Mouse (Mus musculus) fat pad, adult 2 months (tissue): ENCODE data around the gene Tmcc3.
A peak's percentile ranks its signal among the peaks of the same experiment; 100 is the strongest.

Experiments
- DNase-seq: peaks from one replicate; pipeline ENCODE4 v3.0.0-alpha.2; 2011; ENCODE audit warnings: low read depth, low spot score; ENCODE audit errors: extremely low read depth

Tmcc3 gene

DNA sequence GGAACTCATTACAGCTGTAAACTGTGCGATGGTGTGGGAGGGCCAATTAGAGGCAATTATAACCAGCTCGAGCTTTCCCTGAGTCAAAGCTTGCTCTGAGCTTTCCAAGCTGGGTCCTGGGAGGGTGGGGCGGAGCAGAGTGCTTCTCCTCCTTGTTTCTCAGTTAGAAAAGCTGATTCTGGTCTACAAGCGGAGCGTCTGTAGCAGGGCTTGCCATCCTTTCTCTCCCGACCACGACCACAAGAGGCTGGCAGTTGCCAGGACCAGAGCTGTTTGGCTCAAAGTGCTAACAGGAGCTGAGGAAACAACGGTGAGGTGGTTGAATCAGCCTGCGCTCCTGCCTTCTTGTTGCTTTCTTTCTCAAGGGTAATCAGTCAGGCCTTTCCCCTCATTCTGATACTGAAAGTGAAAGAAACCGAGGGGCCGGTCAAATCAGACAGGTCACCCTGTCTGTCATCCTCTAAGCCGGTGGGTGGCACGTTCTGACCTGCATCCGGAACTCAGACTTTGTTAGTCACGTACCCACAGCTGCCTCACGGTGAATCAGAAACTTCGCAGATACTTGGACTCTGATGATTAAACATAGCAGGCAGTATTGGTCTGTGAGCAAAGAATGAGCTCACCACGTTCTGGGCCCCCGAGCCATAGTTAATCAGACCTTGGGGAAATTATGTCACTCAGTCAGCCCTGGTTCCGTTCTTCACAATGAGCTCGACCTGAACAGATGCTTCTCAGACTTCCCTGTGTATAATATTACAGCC, 233.7 kb downstream of the Tmcc3 start:
- DNase-seq: no peak

DNA sequence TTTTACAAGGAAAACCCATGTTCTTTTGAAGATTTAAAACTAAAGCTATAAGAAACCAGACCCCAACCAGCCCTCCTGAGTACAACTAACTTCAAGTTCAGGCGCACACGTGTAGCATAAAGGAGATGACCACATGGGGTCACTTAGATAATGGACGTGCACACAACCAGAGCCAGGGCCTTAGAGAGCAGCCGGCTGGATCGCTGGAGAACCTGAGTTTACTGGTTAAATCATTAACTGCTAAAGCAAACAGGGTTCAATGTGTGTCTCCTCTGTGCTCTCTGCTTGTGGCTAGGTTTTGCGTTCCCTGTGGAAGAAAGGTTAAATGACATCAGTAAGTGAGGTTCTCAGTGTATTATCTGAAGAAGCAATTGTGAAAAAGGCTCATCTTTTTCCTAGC, 234.9 kb downstream of the Tmcc3 start:
- DNase-seq: no peak

DNA sequence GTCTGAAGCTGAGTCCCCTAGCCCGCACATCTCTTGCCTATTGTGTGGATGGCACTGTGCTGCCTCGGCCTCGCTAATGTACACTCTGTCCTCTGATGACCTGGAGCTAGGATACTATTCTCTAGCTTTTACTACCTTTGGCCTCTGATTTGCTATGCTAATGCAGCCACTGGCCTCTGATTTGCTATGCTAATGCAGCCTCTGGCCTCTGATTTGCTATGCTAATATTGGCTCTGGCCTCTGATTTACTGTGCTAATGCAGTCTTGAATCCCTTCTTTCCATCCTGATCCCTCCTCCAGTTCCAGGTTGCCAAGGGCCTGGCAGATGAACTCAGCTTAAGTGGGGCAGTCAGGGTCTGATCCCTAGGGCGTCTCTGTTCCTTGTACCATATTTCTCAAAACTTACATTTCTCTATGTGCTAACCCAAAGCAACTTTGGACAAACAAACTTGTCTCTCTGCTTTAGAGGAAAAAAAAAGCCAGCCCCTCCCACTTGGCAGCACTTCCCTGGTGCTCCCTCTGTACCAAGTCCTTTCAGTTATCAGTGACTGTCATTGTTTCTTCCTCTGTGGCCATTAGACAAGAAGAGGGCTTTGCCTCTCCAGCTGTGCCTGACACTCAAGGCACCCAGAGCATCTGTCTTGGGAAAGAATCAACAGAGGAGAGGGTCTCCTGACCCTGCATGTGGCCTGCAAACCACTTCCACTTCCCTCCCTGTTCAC, 237.9 kb downstream of the Tmcc3 start:
- no peak for DNase-seq

DNA sequence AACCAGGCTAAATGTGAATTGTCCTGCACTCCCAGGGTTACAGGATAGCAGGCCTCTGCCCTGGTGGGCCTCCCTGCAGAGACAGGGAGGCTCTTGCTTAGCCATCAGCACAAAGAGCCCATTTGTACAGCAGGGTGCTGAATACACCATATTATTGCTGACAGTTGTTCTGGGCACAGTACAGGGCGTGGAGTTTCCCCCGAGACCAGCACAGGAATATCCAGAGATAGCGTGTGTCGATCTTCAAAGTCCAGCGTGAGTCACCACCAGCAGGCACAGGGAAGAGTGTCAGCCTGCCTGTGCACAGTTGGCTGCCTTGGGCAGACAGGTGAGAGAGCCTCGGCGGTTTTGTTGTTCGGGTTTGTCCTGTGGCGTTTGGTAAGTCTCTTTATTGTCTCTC, 238.9 kb downstream of the Tmcc3 start:
- DNase-seq: no peak

DNA sequence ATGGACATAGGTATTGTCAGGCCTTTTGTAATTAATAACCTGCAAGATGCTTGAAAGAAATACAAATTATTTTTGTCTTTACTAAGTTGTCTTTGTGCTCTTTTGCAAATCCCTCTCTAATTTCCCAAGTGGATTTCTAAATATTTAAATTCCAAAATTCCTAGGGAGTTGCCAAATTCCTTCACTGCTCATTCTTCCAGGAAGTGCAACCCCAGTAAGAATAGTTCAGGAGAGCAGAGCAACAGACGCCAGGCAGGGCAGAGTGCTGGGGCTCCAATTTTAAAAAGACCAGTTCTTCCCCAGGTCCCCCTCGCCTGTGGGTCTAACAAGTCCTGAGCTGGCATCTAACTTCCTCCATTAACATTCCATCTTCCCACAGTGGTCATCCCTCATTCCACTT, 239.3 kb downstream of the Tmcc3 start:
- DNase-seq: no peak

DNA sequence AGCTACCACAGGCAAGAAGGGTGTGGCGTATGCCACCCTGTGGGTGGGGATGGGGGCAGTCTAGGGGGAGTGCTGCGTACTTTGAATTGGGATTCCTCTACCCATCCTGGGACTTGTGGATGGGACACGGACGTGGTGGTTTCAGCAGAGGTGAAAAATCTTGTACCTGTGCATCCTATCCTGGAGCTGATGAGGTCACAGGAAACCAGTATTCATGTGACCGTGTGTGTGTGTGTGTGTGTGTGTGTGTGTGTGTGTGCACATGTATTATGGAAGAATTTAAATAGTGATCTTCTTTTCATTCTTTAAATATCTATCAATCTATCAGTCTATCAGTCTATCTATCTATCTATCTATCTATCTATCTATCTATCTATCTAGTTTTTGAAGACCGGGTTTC, 239.8 kb downstream of the Tmcc3 start:
- no peak for DNase-seq

DNA sequence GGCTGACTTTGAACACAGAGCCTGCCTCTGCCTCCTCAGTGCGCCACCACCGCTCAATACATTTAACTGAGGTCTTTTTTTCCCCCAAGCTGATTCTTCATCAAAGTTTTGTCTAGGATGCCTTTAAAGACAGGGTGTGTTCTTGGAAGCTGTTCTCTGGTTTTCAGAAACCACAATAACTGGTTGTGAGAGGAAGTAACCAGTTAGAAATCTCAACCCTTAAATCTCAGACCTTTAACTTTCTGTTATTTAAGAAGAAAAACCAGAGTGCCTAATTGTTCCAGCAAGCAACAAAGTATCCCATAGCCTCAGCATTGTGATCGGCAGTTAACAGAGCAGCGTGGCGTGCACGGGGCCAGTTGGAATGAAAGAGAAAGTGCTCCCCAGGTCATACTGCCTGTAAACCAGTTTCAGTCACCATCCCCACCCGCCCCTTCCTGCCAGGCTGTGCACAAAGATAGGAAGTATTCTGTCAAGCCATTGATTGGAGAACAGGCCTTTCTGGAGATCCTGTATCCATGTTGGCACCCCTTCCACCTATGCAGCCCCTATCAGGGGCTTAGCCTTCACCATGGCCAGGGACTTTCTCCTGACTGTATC, 240.3 kb downstream of the Tmcc3 start:
- no peak for DNase-seq

DNA sequence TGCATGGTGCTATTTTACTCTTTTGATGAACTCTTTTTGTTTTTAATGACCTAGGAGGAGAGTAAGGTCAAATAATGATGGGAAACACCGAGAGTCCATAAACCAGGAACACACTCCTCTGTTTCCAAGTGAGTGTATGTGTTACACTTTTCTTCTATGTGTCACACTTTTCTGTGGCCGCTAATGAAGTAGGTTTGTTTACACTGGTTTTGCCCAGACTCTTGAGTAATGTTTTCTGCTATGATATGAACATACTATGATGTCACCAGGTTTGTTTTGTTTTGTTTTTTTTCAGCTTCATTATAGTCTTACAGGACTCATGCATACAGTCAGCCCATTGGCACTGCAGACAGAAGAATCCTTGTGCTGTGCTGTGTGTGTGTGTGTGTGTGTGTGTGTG, 243.6 kb downstream of the Tmcc3 start:
- no peak for DNase-seq

DNA sequence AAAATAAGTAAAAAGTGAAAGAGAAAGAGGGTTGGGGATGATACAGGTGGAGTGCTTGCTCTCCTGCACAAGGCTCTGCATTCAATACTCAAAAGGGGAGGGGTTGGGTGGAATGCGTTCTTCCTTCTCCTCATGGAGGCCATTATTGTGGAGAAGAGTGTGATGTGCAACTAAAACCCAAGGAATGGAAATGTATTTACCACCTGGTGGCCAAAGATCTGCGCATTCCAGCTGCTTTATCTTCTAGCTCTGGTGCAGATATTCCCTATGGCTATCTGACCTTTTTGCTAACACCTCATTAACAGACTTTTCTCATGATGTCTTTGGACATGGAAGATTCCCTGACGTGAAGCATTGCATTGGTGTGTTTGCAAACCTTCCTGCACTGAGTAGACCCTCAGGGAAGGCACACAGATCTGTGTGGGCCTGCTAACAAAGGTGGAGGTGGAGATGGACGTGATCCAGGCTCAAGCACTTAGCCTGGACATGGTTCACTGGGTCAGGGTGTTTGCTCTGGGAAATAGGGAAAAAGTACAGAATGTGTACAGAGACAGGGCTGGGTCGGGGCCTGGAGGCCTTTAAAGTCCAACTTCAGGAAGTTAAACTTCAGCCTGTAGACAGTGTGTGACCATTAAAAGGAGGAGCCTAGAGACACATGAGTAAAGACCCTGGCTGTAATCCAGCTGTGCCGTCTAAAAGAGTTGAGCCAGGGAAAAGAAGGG, 245.8 kb downstream of the Tmcc3 start:
- DNase-seq: peak; percentile 99

DNA sequence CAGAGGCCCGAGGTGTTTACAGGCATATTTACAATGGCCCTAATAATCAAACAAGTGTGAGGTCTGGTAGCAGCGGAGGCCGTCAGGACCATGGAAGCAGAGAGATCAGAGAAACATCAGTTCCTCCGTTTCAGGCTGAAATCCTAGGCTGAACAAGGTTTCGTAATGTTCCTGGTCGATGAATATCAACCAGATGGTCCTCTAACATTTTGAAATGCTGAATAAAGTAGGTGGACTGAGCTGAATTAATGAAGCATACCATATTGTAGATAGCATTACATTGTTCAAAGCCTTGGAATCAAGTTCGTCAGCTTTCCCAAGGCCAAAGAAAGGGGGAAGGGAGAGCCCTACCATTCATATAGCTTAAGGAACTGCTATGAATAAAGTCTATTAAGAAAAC, 247.1 kb downstream of the Tmcc3 start:
- no peak for DNase-seq

DNA sequence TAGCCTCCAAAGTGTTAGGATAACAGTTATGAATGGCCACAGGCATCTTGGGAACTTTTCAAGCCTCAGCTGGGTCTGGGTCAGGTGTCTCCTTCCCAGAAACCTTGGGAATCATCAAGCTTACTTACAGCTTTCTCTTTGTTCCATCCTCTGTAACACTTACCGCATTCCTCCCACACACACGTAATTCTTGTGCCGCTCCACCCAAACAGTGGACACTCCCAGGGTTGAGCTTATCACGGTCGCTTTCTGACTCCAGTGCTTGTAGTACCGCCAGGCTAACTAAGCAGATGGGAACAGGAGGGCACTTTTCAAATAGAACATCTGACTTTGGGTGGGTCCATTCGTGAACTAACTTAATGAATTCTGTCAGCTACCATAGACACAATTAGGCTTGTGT, 249.6 kb downstream of the Tmcc3 start:
- no peak for DNase-seq

DNA sequence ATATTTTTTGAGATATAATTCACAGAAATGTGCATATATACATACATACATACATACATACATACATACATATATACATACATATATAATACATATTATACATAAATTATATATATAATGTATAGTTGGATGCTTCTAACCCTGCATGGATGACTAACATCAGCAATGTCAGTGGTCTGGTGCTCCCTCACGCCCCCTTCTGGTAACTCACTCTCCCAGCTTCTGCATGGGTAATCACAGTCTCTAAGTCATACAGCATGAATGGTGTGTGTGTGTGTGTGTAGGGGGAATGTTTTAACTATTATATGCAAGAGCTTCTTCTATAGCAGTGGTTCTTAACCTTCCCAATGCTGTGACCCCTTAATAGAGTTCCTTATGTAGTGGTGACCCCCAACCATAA, 250.4 kb downstream of the Tmcc3 start:
- no peak for DNase-seq

DNA sequence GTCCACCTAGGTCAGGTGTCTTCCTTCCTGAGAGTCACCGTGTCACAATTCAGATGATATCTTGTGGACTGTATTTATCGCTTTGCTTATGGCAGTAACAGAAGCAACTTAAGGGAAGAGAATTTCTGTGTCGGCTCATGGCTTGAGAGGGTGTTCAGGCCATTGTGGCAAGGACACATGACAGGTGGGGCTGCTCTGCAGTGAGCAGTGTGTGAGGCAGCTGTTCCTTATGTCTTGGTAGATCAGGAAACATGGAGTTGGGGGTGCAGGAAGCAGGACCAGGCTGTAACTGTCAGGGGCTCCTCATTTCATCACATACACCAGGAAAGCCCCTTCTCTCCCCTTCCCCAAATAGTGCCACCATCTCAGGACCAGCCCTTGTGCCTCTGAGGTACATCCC, 251.2 kb downstream of the Tmcc3 start:
- DNase-seq: no peak

DNA sequence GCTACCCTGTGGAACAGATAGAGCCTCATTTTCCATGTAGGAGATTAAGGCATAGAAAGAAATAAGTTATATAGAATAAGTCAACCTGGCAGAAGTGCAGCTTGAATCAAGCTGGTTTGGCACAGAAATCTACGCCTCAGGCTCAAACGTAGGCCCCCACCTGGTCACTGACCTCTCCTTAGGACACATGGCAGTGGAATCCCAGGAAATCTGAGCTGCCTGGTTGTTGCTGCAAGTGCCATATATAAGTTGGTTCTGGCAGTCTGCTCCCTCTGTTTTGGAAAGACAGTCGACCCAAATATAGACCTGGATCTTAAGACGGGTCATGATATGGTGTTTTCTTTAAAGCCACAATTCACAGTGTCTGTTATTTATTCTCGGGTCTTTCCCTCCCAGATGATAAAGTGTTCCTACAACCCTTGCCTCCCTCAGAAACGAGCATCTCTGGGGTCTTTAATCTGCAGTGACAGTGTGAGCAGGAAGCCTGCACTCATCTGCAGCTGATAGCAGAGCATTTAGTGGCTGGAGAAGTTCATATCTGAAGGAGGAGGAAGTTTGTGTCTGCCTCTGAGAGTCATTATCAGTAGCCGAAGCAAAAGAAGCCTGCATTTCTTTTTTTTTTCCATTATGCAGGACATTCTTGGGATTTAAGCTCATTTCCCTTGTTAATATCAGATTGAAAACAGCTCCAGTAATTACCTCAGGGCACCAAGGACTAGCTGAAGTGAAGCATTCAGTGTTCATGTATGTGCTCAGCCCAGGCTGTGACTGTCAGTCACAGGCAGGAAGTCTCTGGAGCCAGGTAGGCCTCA, 253.9 kb downstream of the Tmcc3 start:
- DNase-seq: peak; percentile 93

DNA sequence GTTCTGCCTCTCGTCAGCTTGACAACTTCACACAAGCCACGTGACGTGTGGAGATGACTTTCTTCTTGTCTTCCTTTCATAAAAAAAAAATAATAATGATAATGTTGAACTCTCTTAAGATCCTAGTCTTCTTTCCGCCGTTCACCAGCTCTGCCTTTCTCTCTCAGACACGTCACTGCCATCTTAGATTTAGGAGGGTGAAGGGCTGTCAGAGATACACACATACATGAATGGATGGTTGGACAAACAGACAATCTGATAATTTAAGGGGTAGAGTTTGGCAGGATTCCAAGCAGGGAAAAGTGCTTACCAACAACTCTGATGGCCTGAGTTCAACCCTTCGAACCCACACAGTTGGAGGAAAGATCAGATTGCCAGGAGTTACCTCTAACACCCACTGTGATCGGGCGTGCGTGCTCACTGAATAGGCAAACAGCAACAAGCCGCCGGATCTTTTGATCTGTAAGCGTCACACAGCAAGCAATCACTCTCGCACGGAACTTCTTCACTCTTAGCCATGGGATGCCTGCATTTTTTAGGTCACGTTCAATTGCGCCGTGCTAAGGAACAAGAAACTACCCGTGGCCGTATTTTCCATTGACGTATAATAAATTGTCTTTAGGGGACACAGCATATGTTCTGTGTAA, 254.6 kb downstream of the Tmcc3 start:
- DNase-seq: no peak

DNA sequence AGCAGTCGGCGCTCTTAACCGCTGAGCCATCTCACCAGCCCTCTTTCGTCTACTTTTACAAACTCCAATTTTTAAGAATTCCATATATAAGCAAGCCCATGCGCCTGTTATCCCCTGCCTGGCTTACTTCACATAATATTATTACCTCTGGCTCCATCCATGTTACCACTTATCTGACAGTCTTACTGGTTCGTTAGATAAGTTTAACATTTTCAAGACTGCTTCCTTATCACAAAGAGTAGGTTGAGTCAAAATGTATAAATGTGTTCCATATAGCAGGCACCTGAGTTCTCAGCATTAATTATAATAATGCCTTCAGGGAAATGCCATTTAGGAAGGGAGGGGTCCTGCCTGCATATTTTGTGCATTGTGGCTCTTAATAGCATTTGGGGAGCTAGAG, 255.5 kb downstream of the Tmcc3 start:
- no peak for DNase-seq

DNA sequence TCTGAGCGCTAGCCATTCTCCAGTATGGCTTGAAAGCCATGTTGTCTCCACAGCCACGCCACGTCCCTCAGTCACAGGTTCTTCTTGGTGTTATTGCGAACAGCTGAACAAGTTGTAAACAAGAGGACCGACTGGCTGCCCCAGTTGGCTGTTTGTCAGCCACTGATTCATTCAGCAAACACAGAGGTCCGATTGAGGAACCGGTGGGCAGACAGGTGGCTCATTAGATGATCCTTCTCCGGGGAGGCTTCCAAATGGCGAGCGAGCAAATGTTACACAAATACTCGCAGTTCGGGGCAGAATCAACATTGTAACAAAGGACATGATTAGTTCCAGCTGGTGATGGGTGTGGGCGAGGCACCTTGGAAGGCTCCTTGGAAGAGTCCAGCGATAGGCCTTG, 256.2 kb downstream of the Tmcc3 start:
- peak; percentile 89 for DNase-seq

DNA sequence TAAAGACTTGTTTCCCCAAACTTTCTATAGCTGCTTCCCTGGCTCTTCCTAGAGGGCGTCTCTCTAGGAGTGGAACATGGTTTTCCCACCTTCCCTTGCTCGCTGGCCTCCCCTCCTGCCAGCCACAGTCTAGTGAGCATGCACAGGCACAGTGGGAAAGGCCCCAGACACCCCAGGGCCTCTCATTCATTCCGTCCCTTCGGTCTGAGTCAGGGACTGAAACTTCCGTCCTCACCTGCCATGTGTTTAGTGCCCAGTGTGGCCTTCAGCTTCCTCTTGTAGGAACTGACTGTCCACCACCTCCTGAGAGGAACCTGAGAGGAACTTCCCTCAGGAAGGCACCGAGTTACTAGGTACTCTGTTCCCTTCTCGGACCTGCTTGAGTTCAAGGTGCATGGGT, 257.1 kb downstream of the Tmcc3 start:
- no peak for DNase-seq

DNA sequence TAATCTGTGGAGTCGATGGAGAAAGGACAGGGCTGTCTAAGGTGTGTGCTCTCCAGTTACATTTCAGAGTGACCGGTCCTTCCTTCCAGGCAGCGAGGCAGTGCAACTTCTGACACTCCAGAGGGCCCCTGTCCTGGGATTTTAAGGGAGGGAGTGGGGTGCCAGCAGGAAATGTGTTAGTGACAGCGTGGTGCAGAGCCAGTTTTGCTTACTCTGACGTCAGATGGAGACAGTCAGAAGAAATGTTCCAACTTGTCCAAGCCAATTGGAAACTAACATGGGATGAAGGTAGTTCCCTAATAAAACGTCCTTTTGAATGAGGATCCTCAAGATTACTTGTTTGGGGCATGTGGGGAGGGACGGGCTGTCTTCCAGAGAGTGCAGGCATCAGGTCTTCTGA, 258.0 kb downstream of the Tmcc3 start:
- DNase-seq: no peak

DNA sequence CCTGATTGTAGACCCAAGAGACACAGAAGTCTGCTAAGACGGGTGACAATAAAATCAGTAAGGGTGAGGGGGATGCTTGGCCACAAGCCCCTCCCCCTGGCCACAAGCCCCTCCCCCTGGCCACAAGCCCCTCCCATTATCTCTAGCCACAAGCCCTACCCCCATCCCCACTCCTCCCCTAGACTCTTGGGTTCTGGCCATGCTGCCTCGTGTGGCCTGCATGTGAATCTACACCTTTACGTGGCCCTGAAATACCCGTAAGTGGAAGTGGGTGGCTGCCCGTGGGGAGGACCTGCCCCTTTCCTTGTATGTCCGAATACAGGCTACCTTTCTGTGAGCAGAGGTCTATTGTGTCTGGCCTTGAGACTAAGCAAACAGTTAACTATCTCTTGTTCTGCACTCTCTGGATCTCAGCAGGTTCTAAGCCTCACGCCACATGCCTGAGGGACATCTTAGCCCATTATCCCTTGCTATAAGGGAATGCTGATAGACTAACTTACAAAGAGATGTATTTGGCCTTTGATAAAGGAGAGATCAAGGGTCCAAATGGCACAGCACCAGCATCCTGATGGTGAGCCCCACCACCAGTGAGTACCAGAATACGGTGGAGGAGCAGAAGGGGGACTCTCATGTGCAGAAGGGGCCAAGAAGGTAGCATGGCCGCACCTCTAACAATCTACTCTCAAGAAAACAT, 260.3 kb downstream of the Tmcc3 start:
- no peak for DNase-seq
